In the genomic region with DNA sequence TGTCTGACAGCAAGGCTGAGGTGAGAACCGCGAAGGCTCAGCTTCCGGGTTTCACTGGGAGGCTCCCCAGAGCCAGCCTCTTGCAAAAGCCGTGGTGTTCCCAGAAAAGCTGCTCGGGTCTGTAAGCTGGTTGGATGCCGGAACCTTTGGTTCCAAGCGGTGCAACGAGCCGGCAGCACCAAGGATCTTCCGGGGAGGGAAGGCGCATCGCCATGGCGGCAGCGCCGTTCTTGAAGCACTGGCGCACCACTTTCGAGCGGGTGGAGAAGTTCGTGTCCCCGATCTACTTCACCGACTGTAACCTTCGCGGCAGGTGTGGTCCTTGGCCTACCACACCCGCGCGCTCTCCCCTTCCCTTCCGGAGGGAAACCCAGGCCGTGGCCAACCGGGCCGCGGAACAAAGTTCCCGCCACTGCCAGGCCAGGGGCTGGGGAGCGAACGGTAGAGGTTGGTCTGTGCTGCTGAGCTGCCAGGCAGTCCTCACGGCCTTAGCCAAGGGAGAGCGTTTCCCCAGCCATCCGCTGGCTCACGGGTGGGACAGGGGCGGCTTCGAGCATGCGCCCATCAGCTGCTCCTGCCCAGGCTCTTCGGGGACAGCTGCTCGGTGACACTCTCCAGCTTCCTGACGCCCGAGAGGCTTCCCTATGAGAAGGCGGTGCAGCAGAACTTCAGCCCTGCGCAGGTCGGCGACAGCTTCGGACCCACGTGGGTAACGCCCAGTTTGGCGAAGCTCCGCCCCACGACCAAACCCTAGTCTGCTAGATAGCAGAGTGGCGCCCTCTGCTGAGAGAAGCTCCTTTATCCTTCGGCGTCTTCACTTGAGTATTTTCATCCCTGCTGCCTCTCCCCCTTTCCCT, we compare ENCODE assay signal across 8 mouse cellular contexts. TPM values are rescaled to one million over a fixed set of nuclear protein-coding genes. Genes with fewer than 3 reads are reported as not detected.
DNase-seq lines count a peak whose midpoint lies in the region; ATAC-seq lines count a peak whose summit lies in the region.

Gene Man2c1, plus strand, starts transcription at position 114 of the 857 bp plus-strand sequence.

- no peaks in the 10 kb centered on the region for H3K9me3 ChIP-seq in lung, embryonic 16.5 days (ENCODE audit: control insufficient read depth, low read length)

- peak within 1 kb of the TSS; percentile 87 for H3K4me3 ChIP-seq in lung, embryonic 16.5 days (ENCODE audit: low read length)

- peak within 1 kb of the TSS; percentile 84 for H3K4me2 ChIP-seq in lung, embryonic 16.5 days (ENCODE audit: low read depth, low read length)

- peak within 1 kb of the TSS; percentile 86 for H3K9ac ChIP-seq in lung, embryonic 16.5 days (ENCODE audit: low read length)

- ATAC-seq in hematopoietic stem cell, adult 5-6 weeks (replicated peaks in 1 of 2; ENCODE audit: insufficient read depth in 1 of 2, low FRiP score in 2 of 2, low TSS enrichment in 1 of 2, low read depth in 1 of 2, poor library complexity in 2 of 2, severe bottlenecking in 2 of 2) = peak; percentile 87 to 90
- peak; percentile 95 for ATAC-seq in lung, embryonic 16.5 days (ENCODE audit: low read depth)

- peaks cover 20% of the 10 kb centered on the region for H3K36me3 ChIP-seq in lung, embryonic 16.5 days (ENCODE audit: control insufficient read depth, insufficient read depth, low read length)

- under 1% methylated on average over 58 of the region's 58 CpGs for WGBS in lung, embryonic 16.5 days

- peak; percentile 92 for DNase-seq in MEL-GATA-1-ER (ENCODE audit: extremely low read depth, low read depth)
- peak; percentile 93 for DNase-seq in cerebellum, adult 8-10 months
- DNase-seq in forelimb bud, embryonic 11.5 days (ENCODE audit: low read depth, low spot score) = peak; percentile 89
- peak; percentile 86 for DNase-seq in layer of hippocampus, adult 9-10 months (ENCODE audit: low spot score)
- DNase-seq in ovary, postnatal 10 days (ENCODE audit: low spot score) = peak; percentile 79
- DNase-seq in thymus, postnatal 10 days (ENCODE audit: low spot score in 2 of 2) = peak; percentile 89 to 93

- H3K4me1 ChIP-seq in lung, embryonic 16.5 days (replicated peaks; ENCODE audit: control insufficient read depth, insufficient read depth, low read length) = peaks cover 7% of the 10 kb centered on the region; the same call in 1 of the 2 replicates

- peak within 1 kb of the TSS; percentile 98 for H3K27ac ChIP-seq in lung, embryonic 16.5 days (ENCODE audit: low read length)

- H3K27me3 ChIP-seq in lung, embryonic 16.5 days (ENCODE audit: control insufficient read depth, insufficient read depth, low read depth, low read length) = no peaks in the 10 kb centered on the region

RNA-seq across cellular contexts. Expression of gene Man2c1, which starts in this region (rescaled TPM):
- total RNA-seq in hematopoietic stem cell, adult 5-6 weeks (2017) = 42.8 and 58.5 TPM in 2 replicates
- polyA plus RNA-seq in lung, embryonic 16.5 days (2015; fragmentation: Nextera tagmentation; extraction: Ambion mirVana) = 65.0 and 74.5 TPM in 2 replicates

Comparison
In these comparisons a context has a peak if more than half of its experiments do, and no peak if none do; other contexts are left out.
1. Peak in every context shown above with its lines: DNase-seq, ATAC-seq, H3K4me3 ChIP-seq and H3K27ac ChIP-seq.